Mouse (Mus musculus) heart, embryonic 16.5 days (tissue): ENCODE data around the gene Sbf2. TPM values are rescaled to one million over a fixed set of nuclear protein-coding genes. Genes with fewer than 3 reads are reported as not detected.

Experiments used
- ATAC-seq: fragments of 200-750 bp; cut with Nextera tagmentation; replicated peaks from 2 replicates; pipeline ENCODE4 v1.8.0; 2017; ENCODE audit warnings: moderate number of reproducible peaks; ENCODE audit not compliant: insufficient read depth, low FRiP score; ENCODE audit errors: extremely low read depth
- H3K27ac ChIP-seq: fragments of 300-500 bp; sonication (generic); 2 replicates; pipeline ENCODE4 v1.5.1; 2014; ENCODE audit warnings: mild to moderate bottlenecking, low read length, control low read depth, moderate library complexity
- H3K27me3 ChIP-seq: fragments of 300-500 bp; sonication (generic); 2 replicates; pipeline ENCODE4 v1.6.1; 2014; ENCODE audit warnings: low read length, mixed read lengths; ENCODE audit not compliant: control insufficient read depth, insufficient read depth
- H3K36me3 ChIP-seq: fragments of 300-500 bp; sonication (generic); 2 replicates; pipeline ENCODE4 v1.6.1; 2014; ENCODE audit not compliant: control insufficient read depth, insufficient read depth
- H3K4me1 ChIP-seq: fragments of 300-500 bp; sonication (generic); 2 replicates; pipeline ENCODE4 v1.6.1; 2014; ENCODE audit warnings: low read length, mixed read lengths; ENCODE audit not compliant: control insufficient read depth, insufficient read depth
- H3K4me2 ChIP-seq: fragments of 300-500 bp; sonication (generic); 2 replicates; pipeline ENCODE4 v1.6.1; 2014; ENCODE audit warnings: low read depth, mild to moderate bottlenecking, control low read depth, low read length
- H3K4me3 ChIP-seq: fragments of 300-500 bp; sonication (generic); 2 replicates; pipeline ENCODE4 v1.5.1; 2014; ENCODE audit warnings: mild to moderate bottlenecking, control low read depth, low read length
- H3K9ac ChIP-seq: fragments of 300-500 bp; sonication (generic); 2 replicates; pipeline ENCODE4 v1.6.1; 2014; ENCODE audit warnings: low read length, control low read depth
- H3K9me3 ChIP-seq: fragments of 300-500 bp; sonication (generic); replicated peaks from 2 replicates; pipeline ENCODE4 v1.6.1; 2016; ENCODE audit warnings: low read length; ENCODE audit not compliant: control insufficient read depth
- WGBS: fragments of 180-500 bp; shearing (Covaris S2); extraction: QIAGEN DNeasy Blood & Tissue Kit; methylation state at CpG from one replicate; pipeline ENCODE4 v1.1.7; 2014; 5-methylcytosine and 5-hydroxymethylcytosine counted together
- polyA plus RNA-seq: library from polyadenylated mRNA; unstranded; fragments of >200 nt; fragmentation: Nextera tagmentation; extraction: Ambion mirVana; gene quantifications from 2 replicates; pipeline ENCODE4 v1.2.1, GENCODE M21; 2015

Sbf2 gene
- polyA plus RNA-seq, 1 experiment from 2014 or later = 30.8 TPM

GRCm38 (mm10) chr7:110626186-110627098, 11.7 kb upstream of the Sbf2 start:
- Histone ChIP-seq H3K9ac (peak overlapping the region; percentile 53), H3K27me3 (no peaks in the 10 kb centered on the region; the same call in none of the 2 replicates), H3K4me3 (peak overlapping the region; percentile 62), H3K9me3 (no peaks in the 10 kb centered on the region), H3K4me2 (peak overlapping the region; percentile 97), H3K27ac (no peak overlapping the region), H3K36me3 (no peaks in the 10 kb centered on the region), H3K4me1 (peaks cover 47% of the 10 kb centered on the region)
- ATAC-seq = no peak
- WGBS = 8% methylated on average over 28 of the region's 28 CpGs

- 66% methylated on average over 10 of the region's 10 CpGs for WGBS
- H3K4me3 ChIP-seq = peak overlapping the region; percentile 62; the same call in 1 of the 2 replicates
- no peaks in the 10 kb centered on the region for H3K9me3 ChIP-seq
- ATAC-seq = no peak
- no peaks in the 10 kb centered on the region; the same call in none of the 2 replicates for H3K27me3 ChIP-seq
- peak overlapping the region; percentile 53; the same call in 1 of the 2 replicates for H3K9ac ChIP-seq
- peaks cover 40% of the 10 kb centered on the region for H3K4me1 ChIP-seq
- no peaks in the 10 kb centered on the region for H3K36me3 ChIP-seq
- peak overlapping the region; percentile 97 for H3K4me2 ChIP-seq
- H3K27ac ChIP-seq = no peak overlapping the region
Observed at GRCm38 (mm10) chr7:110625489-110625888, 10.8 kb upstream of the Sbf2 start.

GRCm38 (mm10) chr7:110624961-110625360, 10.2 kb upstream of the Sbf2 start:
- H3K36me3 ChIP-seq = no peaks in the 10 kb centered on the region
- H3K27me3 ChIP-seq = no peaks in the 10 kb centered on the region; the same call in none of the 2 replicates
- H3K9ac ChIP-seq = no peak overlapping the region
- WGBS = 56% methylated on average over 13 of the region's 13 CpGs
- no peak overlapping the region for H3K27ac ChIP-seq
- no peaks in the 10 kb centered on the region for H3K9me3 ChIP-seq
- peaks cover 44% of the 10 kb centered on the region for H3K4me1 ChIP-seq
- ATAC-seq = no peak
- H3K4me2 ChIP-seq = peak overlapping the region; percentile 8; the same call in 1 of the 2 replicates
- no peak overlapping the region for H3K4me3 ChIP-seq

GRCm38 (mm10) chr7:110624067-110624466, 9.3 kb upstream of the Sbf2 start:
- ATAC-seq = no peak
- H3K27me3 ChIP-seq = no peaks in the 10 kb centered on the region; the same call in none of the 2 replicates

GRCm38 (mm10) chr7:110619086-110619611, 4.4 kb upstream of the Sbf2 start:
- H3K4me2 ChIP-seq = peak overlapping the region; percentile 56
- peak overlapping the region; percentile 94 for H3K27ac ChIP-seq
- no peaks in the 10 kb centered on the region for H3K9me3 ChIP-seq
- no peaks in the 10 kb centered on the region for H3K27me3 ChIP-seq
- H3K36me3 ChIP-seq = no peaks in the 10 kb centered on the region
- peak; percentile 49 for ATAC-seq
- peaks cover 29% of the 10 kb centered on the region for H3K4me1 ChIP-seq
- H3K4me3 ChIP-seq = no peak overlapping the region
- WGBS = 3% methylated on average over 9 of the region's 9 CpGs
- H3K9ac ChIP-seq = peak overlapping the region; percentile 62

More at GRCm38 (mm10) chr7:110624067-110624466, 9.3 kb upstream of the Sbf2 start:
- H3K4me1 ChIP-seq = peaks cover 49% of the 10 kb centered on the region
- no peak overlapping the region for H3K4me3 ChIP-seq
- H3K36me3 ChIP-seq = no peaks in the 10 kb centered on the region
- no peak overlapping the region for H3K4me2 ChIP-seq
- no peak overlapping the region for H3K27ac ChIP-seq
- H3K9ac ChIP-seq = no peak overlapping the region
- no peaks in the 10 kb centered on the region for H3K9me3 ChIP-seq
- 51% methylated on average over 2 of the region's 2 CpGs for WGBS

GRCm38 (mm10) chr7:110615792-110616191, 1.1 kb upstream of the Sbf2 start:
- Histone ChIP-seq H3K27me3 (no peaks in the 10 kb centered on the region), H3K4me2 (peak overlapping the region; percentile 93), H3K9ac (peak overlapping the region; percentile 99), H3K4me1 (peaks cover 45% of the 10 kb centered on the region), H3K27ac (peak overlapping the region; percentile 8; the same call in 1 of the 2 replicates), H3K9me3 (no peaks in the 10 kb centered on the region), H3K4me3 (peak overlapping the region; percentile 96; the same call in 1 of the 2 replicates), H3K36me3 (no peaks in the 10 kb centered on the region)
- ATAC-seq = no peak
- WGBS = 22% methylated on average over 11 of the region's 11 CpGs

- Histone ChIP-seq H3K4me1 (peaks cover 41% of the 10 kb centered on the region), H3K27ac (peak overlapping the region; percentile 100), H3K27me3 (no peaks in the 10 kb centered on the region), H3K4me2 (peak overlapping the region; percentile 93), H3K9me3 (no peaks in the 10 kb centered on the region), H3K36me3 (no peaks in the 10 kb centered on the region), H3K9ac (peak overlapping the region; percentile 99), H3K4me3 (peak overlapping the region; percentile 96)
- 0 out of 2 replicates have a peak, but pooled peaks have one; percentile 5 for ATAC-seq
- WGBS = 0% methylated on average over 20 of the region's 20 CpGs
Observed at GRCm38 (mm10) chr7:110615151-110615631, 469 bp upstream of the Sbf2 start.

GRCm38 (mm10) chr7:110613381-110614132, 1.2 kb downstream of the Sbf2 start:
- Histone ChIP-seq H3K4me2 (peak overlapping the region; percentile 93), H3K27ac (peak overlapping the region; percentile 100), H3K9me3 (no peaks in the 10 kb centered on the region), H3K36me3 (no peaks in the 10 kb centered on the region), H3K4me1 (peaks cover 25% of the 10 kb centered on the region), H3K9ac (peak overlapping the region; percentile 99), H3K27me3 (no peaks in the 10 kb centered on the region), H3K4me3 (peak overlapping the region; percentile 96)
- no peak for ATAC-seq
- WGBS = 4% methylated on average over 17 of the region's 17 CpGs
